Mouse (Mus musculus): ENCODE results near the gene Ywhab. TPM values are rescaled to one million over a fixed set of nuclear protein-coding genes. Genes with fewer than 3 reads are reported as not detected.

Ywhab gene
- polyA plus RNA-seq, 1 experiment: 40.5 TPM

- peaks cover 13% of the 10 kb centered on the region for H3K9me3 ChIP-seq
- peaks cover 15% of the 10 kb centered on the region for H3K27me3 ChIP-seq (replicated peaks)
- H3K4me3 ChIP-seq (replicated peaks): no peak overlapping the region
- H3K36me3 ChIP-seq (replicated peaks; ENCODE audit: low read length): no peaks in the 10 kb centered on the region
- no peaks in the 10 kb centered on the region for H3K4me1 ChIP-seq
- no peak for TF ChIP-seq GATA1 (IDR thresholded peaks at IDR 0.05; ENCODE audit: borderline replicate concordance, low read length)
- no peak for TF ChIP-seq FLI1 (IDR thresholded peaks at IDR 0.05; ENCODE audit: low read length)
Observed at GRCm38 (mm10) chr2:164031147-164031546, 36.4 kb downstream of the Ywhab start.

GRCm38 (mm10) chr2:164032973-164033372 lies 38.2 kb downstream of the Ywhab start:
- peaks cover 13% of the 10 kb centered on the region for H3K9me3 ChIP-seq
- H3K27me3 ChIP-seq (replicated peaks): peaks cover 10% of the 10 kb centered on the region
- H3K4me1 ChIP-seq: peaks cover 6% of the 10 kb centered on the region
- no peaks in the 10 kb centered on the region for H3K36me3 ChIP-seq (replicated peaks; ENCODE audit: low read length)
- TF ChIP-seq FLI1 (IDR thresholded peaks at IDR 0.05; ENCODE audit: low read length) (no peak), GATA1 (IDR thresholded peaks at IDR 0.05; ENCODE audit: borderline replicate concordance, low read length) (no peak)
- H3K4me3 ChIP-seq (replicated peaks): no peak overlapping the region

- H3K36me3 ChIP-seq (replicated peaks; ENCODE audit: low read length): no peaks in the 10 kb centered on the region
- peaks cover 10% of the 10 kb centered on the region for H3K27me3 ChIP-seq (replicated peaks)
- TF ChIP-seq FLI1 (IDR thresholded peaks at IDR 0.05; ENCODE audit: low read length): no peak
- TF ChIP-seq GATA1 (IDR thresholded peaks at IDR 0.05; ENCODE audit: borderline replicate concordance, low read length): no peak
- H3K9me3 ChIP-seq: peaks cover 13% of the 10 kb centered on the region
- no peak overlapping the region for H3K4me3 ChIP-seq (replicated peaks)
- H3K4me1 ChIP-seq: peaks cover 24% of the 10 kb centered on the region
Observed at GRCm38 (mm10) chr2:164036520-164037019, 41.8 kb downstream of the Ywhab start.

GRCm38 (mm10) chr2:164038407-164039028 lies 43.8 kb downstream of the Ywhab start:
- TF ChIP-seq GATA1 (IDR thresholded peaks at IDR 0.05; ENCODE audit: borderline replicate concordance, low read length): peak; percentile 29; the same call in 1 of the 3 replicates
- TF ChIP-seq FLI1 (IDR thresholded peaks at IDR 0.05; ENCODE audit: low read length): no peak

GRCm38 (mm10) chr2:164040949-164041348 lies 46.2 kb downstream of the Ywhab start:
- Histone ChIP-seq H3K36me3 (replicated peaks; ENCODE audit: low read length) (no peaks in the 10 kb centered on the region), H3K4me1 (peaks cover 27% of the 10 kb centered on the region), H3K4me3 (replicated peaks) (no peak overlapping the region), H3K27me3 (replicated peaks) (peaks cover 22% of the 10 kb centered on the region), H3K9me3 (peaks cover 3% of the 10 kb centered on the region; the same call in 1 of the 2 replicates)
- TF ChIP-seq GATA1 (IDR thresholded peaks at IDR 0.05; ENCODE audit: borderline replicate concordance, low read length) (no peak), FLI1 (IDR thresholded peaks at IDR 0.05; ENCODE audit: low read length) (no peak)

More at GRCm38 (mm10) chr2:164038407-164039028, 43.8 kb downstream of the Ywhab start:
- H3K4me3 ChIP-seq (replicated peaks): peak overlapping the region; percentile 76
- peaks cover 3% of the 10 kb centered on the region; the same call in 1 of the 2 replicates for H3K9me3 ChIP-seq
- H3K4me1 ChIP-seq: peaks cover 27% of the 10 kb centered on the region
- H3K27me3 ChIP-seq (replicated peaks): peaks cover 15% of the 10 kb centered on the region
- H3K36me3 ChIP-seq (replicated peaks; ENCODE audit: low read length): no peaks in the 10 kb centered on the region

- Histone ChIP-seq H3K4me3 (replicated peaks) (no peak overlapping the region), H3K36me3 (replicated peaks; ENCODE audit: low read length) (no peaks in the 10 kb centered on the region), H3K9me3 (peaks cover 3% of the 10 kb centered on the region; the same call in 1 of the 2 replicates), H3K27me3 (replicated peaks) (peaks cover 22% of the 10 kb centered on the region), H3K4me1 (peaks cover 24% of the 10 kb centered on the region)
- no peak for TF ChIP-seq FLI1 (IDR thresholded peaks at IDR 0.05; ENCODE audit: low read length)
- no peak for TF ChIP-seq GATA1 (IDR thresholded peaks at IDR 0.05; ENCODE audit: borderline replicate concordance, low read length)
Observed at GRCm38 (mm10) chr2:164041523-164041922, 46.8 kb downstream of the Ywhab start.

GRCm38 (mm10) chr2:164047197-164047690 lies 52.5 kb downstream of the Ywhab start:
- Histone ChIP-seq H3K4me1 (peaks cover 12% of the 10 kb centered on the region), H3K4me3 (replicated peaks) (peak overlapping the region; percentile 90)

GRCm38 (mm10) chr2:164053767-164054166 lies 59.0 kb downstream of the Ywhab start:
- Histone ChIP-seq H3K36me3 (replicated peaks; ENCODE audit: low read length) (peaks cover 91% of the 10 kb centered on the region), H3K4me3 (replicated peaks) (no peak overlapping the region)

More at GRCm38 (mm10) chr2:164047197-164047690, 52.5 kb downstream of the Ywhab start:
- peaks cover 29% of the 10 kb centered on the region for H3K36me3 ChIP-seq (replicated peaks; ENCODE audit: low read length)
- peaks cover 12% of the 10 kb centered on the region for H3K27me3 ChIP-seq (replicated peaks)
- TF ChIP-seq GATA1 (IDR thresholded peaks at IDR 0.05; ENCODE audit: borderline replicate concordance, low read length) (no peak), FLI1 (IDR thresholded peaks at IDR 0.05; ENCODE audit: low read length) (no peak)
- peaks cover 2% of the 10 kb centered on the region; the same call in 1 of the 2 replicates for H3K9me3 ChIP-seq

GRCm38 (mm10) chr2:164054671-164055070 lies 59.9 kb downstream of the Ywhab start:
- H3K9me3 ChIP-seq: no peaks in the 10 kb centered on the region
- H3K27me3 ChIP-seq (replicated peaks): no peaks in the 10 kb centered on the region
- H3K4me1 ChIP-seq: no peaks in the 10 kb centered on the region
- TF ChIP-seq GATA1 (IDR thresholded peaks at IDR 0.05; ENCODE audit: borderline replicate concordance, low read length): no peak
- no peak for TF ChIP-seq FLI1 (IDR thresholded peaks at IDR 0.05; ENCODE audit: low read length)
- H3K4me3 ChIP-seq (replicated peaks): no peak overlapping the region
- peaks cover 96% of the 10 kb centered on the region for H3K36me3 ChIP-seq (replicated peaks; ENCODE audit: low read length)

More at GRCm38 (mm10) chr2:164053767-164054166, 59.0 kb downstream of the Ywhab start:
- TF ChIP-seq GATA1 (IDR thresholded peaks at IDR 0.05; ENCODE audit: borderline replicate concordance, low read length): no peak
- TF ChIP-seq FLI1 (IDR thresholded peaks at IDR 0.05; ENCODE audit: low read length): no peak
- H3K9me3 ChIP-seq: no peaks in the 10 kb centered on the region
- no peaks in the 10 kb centered on the region for H3K27me3 ChIP-seq (replicated peaks)
- H3K4me1 ChIP-seq: no peaks in the 10 kb centered on the region

- H3K4me3 ChIP-seq (replicated peaks): no peak overlapping the region
- H3K36me3 ChIP-seq (replicated peaks; ENCODE audit: low read length): peaks cover 95% of the 10 kb centered on the region
- no peaks in the 10 kb centered on the region for H3K27me3 ChIP-seq (replicated peaks)
- no peaks in the 10 kb centered on the region for H3K9me3 ChIP-seq
- H3K4me1 ChIP-seq: peaks cover 3% of the 10 kb centered on the region
- TF ChIP-seq GATA1 (IDR thresholded peaks at IDR 0.05; ENCODE audit: borderline replicate concordance, low read length) (no peak), FLI1 (IDR thresholded peaks at IDR 0.05; ENCODE audit: low read length) (no peak)
Observed at GRCm38 (mm10) chr2:164059634-164060235, 65.0 kb downstream of the Ywhab start.

Other genes with a start within 250 kb of the Ywhab start
- 6.1 and 21.4 TPM in 2 replicates for gene Ada, start 244.7 kb upstream of the Ywhab start, polyA plus RNA-seq (2012; ENCODE audit: insufficient read depth, low replicate concordance)
- gene Ccn5, start 174.1 kb upstream of the Ywhab start, polyA plus RNA-seq (2012; ENCODE audit: insufficient read depth, low replicate concordance): not detected in 2 replicates
- gene Kcnk15, start 141.3 kb upstream of the Ywhab start, polyA plus RNA-seq (2012; ENCODE audit: insufficient read depth, low replicate concordance): not detected in 2 replicates
- gene Rims4, start 76.3 kb upstream of the Ywhab start, polyA plus RNA-seq (2012; ENCODE audit: insufficient read depth, low replicate concordance): not detected in 2 replicates
- gene Pabpc1l, start 30.5 kb downstream of the Ywhab start, polyA plus RNA-seq (2012; ENCODE audit: insufficient read depth, low replicate concordance): not detected in 2 replicates
- 3.1 and 31.1 TPM in 2 replicates for gene Stk4, start 75.4 kb downstream of the Ywhab start, polyA plus RNA-seq (2012; ENCODE audit: insufficient read depth, low replicate concordance)
- 17.4 and 20.5 TPM in 2 replicates for gene Tomm34, start 76.2 kb downstream of the Ywhab start, polyA plus RNA-seq (2012; ENCODE audit: insufficient read depth, low replicate concordance)
- gene Kcns1, start 176.2 kb downstream of the Ywhab start, polyA plus RNA-seq (2012; ENCODE audit: insufficient read depth, low replicate concordance): not detected in 2 replicates
- not detected in 2 replicates for gene Wfdc5, start 187.8 kb downstream of the Ywhab start, polyA plus RNA-seq (2012; ENCODE audit: insufficient read depth, low replicate concordance)
- gene Wfdc12, start 195.6 kb downstream of the Ywhab start, polyA plus RNA-seq (2012; ENCODE audit: insufficient read depth, low replicate concordance): not detected in 2 replicates
- gene Wfdc15a, start 205.2 kb downstream of the Ywhab start, polyA plus RNA-seq (2012; ENCODE audit: insufficient read depth, low replicate concordance): not detected in 2 replicates
- not detected in 2 replicates for gene Wfdc15b, start 226.7 kb downstream of the Ywhab start, polyA plus RNA-seq (2012; ENCODE audit: insufficient read depth, low replicate concordance)
- not detected in 2 replicates for gene Svs2, start 243.5 kb downstream of the Ywhab start, polyA plus RNA-seq (2012; ENCODE audit: insufficient read depth, low replicate concordance)